ENCODE assay signal across 8 mouse cellular contexts in genomic region chrX:151804388-151804787, GRCm38 (mm10). TPM values are rescaled to one million over a fixed set of nuclear protein-coding genes. Genes with fewer than 3 reads are reported as not detected.
A peak's percentile ranks its signal among the peaks of the same experiment; 100 is the strongest.
DNase-seq lines count a peak whose midpoint lies in the region; ATAC-seq and TF ChIP-seq lines count a peak whose summit lies in the region.

No protein-coding gene starts in this region.

- no peaks in the 10 kb centered on the region for H3K9me3 ChIP-seq in heart, postnatal 0 days (replicated peaks; ENCODE audit: control insufficient read depth, low read length)
- H3K9me3 ChIP-seq in E14TG2a.4 (ENCODE audit: low read length): no peaks in the 10 kb centered on the region

- no peak for TF ChIP-seq POLR2A in small intestine, adult 2 months (IDR thresholded peaks at IDR 0.05; ENCODE audit: low read depth, low read length)

- WGBS in heart, postnatal 0 days: 20% methylated on average over 9 of the region's 9 CpGs
- 13% methylated on average over 9 of the region's 9 CpGs for WGBS in small intestine, adult 2 months

- TF ChIP-seq EP300 in heart, postnatal 0 days (IDR thresholded peaks at IDR 0.05; ENCODE audit: low read depth): no peak

- no peaks in the 10 kb centered on the region; the same call in 1 of the 2 replicates for H3K4me1 ChIP-seq in heart, postnatal 0 days (ENCODE audit: control insufficient read depth, insufficient read depth)
- peaks cover 20% of the 10 kb centered on the region for H3K4me1 ChIP-seq in E14TG2a.4 (replicated peaks; ENCODE audit: low read depth, low read length)
- no peaks in the 10 kb centered on the region for H3K4me1 ChIP-seq in small intestine, adult 2 months (ENCODE audit: control insufficient read depth, insufficient read depth, insufficient read length, low read length)

- H3K27ac ChIP-seq in heart, postnatal 0 days (ENCODE audit: low read depth): peak overlapping the region; percentile 99
- H3K27ac ChIP-seq in small intestine, adult 2 months (ENCODE audit: insufficient read depth, low read depth, low read length): no peak overlapping the region; the same call in none of the 2 replicates

- H3K4me2 ChIP-seq in heart, postnatal 0 days (ENCODE audit: low read depth, low read length): peak overlapping the region; percentile 66

- no peak for ATAC-seq in heart, postnatal 0 days (ENCODE audit: insufficient read depth, low read depth)

- no peak for TF ChIP-seq CTCF in heart, postnatal 0 days (IDR thresholded peaks at IDR 0.05; ENCODE audit: low read depth)
- TF ChIP-seq CTCF in E14TG2a.4 (conservative IDR thresholded peaks at IDR 0.05; ENCODE audit: low read length): no peak
- TF ChIP-seq CTCF in small intestine, adult 2 months (IDR thresholded peaks at IDR 0.05; ENCODE audit: extremely low read depth, insufficient read length, insufficient replicate concordance, low read depth, low read length): no peak

- peak overlapping the region; percentile 81 for H3K9ac ChIP-seq in heart, postnatal 0 days (replicated peaks; ENCODE audit: low read depth, low read length)

- DNase-seq in heart, postnatal 0 days (ENCODE audit: low spot score): no peak
- DNase-seq in heart, postnatal 25 days (ENCODE audit: low spot score): no peak
- DNase-seq in embryo, embryonic 10.5 days (ENCODE audit: low spot score): peak; percentile 1
- peak; percentile 6 to 8 for DNase-seq in kidney, postnatal 4 days
- DNase-seq in left cerebral cortex, postnatal 14 days (ENCODE audit: low spot score in 2 of 2): no peak
- DNase-seq in right cerebral cortex, adult 18-20 months: no peak

- H3K27me3 ChIP-seq in heart, postnatal 0 days (ENCODE audit: control insufficient read depth, insufficient read depth, low read length): no peaks in the 10 kb centered on the region
- no peaks in the 10 kb centered on the region for H3K27me3 ChIP-seq in E14TG2a.4 (ENCODE audit: insufficient read depth, low read length)
- no peaks in the 10 kb centered on the region for H3K27me3 ChIP-seq in small intestine, adult 2 months (ENCODE audit: control insufficient read depth, insufficient read depth, low read length)

- intact Hi-C loops in heart, postnatal 25 days (cut with DNase I): loop anchor here (5.0 kb wide), 1 partner anchor 198 kb away; the partner anchor contains the start of gene Hsd17b10
- intact Hi-C loops in left cerebral cortex, postnatal 14 days (cut with DNase I): loop anchor here (5.0 kb wide), 1 partner anchor 282 kb away; the partner anchor contains the start of gene Phf8

- no peaks in the 10 kb centered on the region for H3K36me3 ChIP-seq in heart, postnatal 0 days (replicated peaks; ENCODE audit: control insufficient read depth, insufficient read depth, low read length)
- H3K36me3 ChIP-seq in E14TG2a.4 (ENCODE audit: insufficient read depth, low read length): peaks cover 24% of the 10 kb centered on the region
- peaks cover 3% of the 10 kb centered on the region; the same call in 1 of the 2 replicates for H3K36me3 ChIP-seq in small intestine, adult 2 months (ENCODE audit: control insufficient read depth, insufficient read depth, low read length)

- peak overlapping the region; percentile 63 for H3K4me3 ChIP-seq in heart, postnatal 0 days (ENCODE audit: low read depth, low read length)
- H3K4me3 ChIP-seq in E14TG2a.4 (replicated peaks; ENCODE audit: low read length): peak overlapping the region; percentile 83
- H3K4me3 ChIP-seq in small intestine, adult 2 months (ENCODE audit: low read depth, low read length): peak overlapping the region; percentile 53

RNA-seq across cellular contexts. Expression of gene Huwe1, which starts 3.8 kb away (rescaled TPM):
- 73.3 and 73.8 TPM in 2 replicates for total RNA-seq in heart, postnatal 0 days (2014; rRNA removed; ENCODE audit: low replicate concordance)
- 13.5 and 15.4 TPM in 2 replicates for polyA plus RNA-seq in heart, postnatal 0 days (2015; fragmentation: Nextera tagmentation; extraction: Ambion mirVana)
- total RNA-seq in heart, postnatal 25 days (2021): 100 to 1,000 TPM; 153 to 169 TPM
- polyA plus RNA-seq in small intestine, adult 2 months (2012; rRNA removed): 28.7 and 36.2 TPM in 2 replicates
- 100 to 1,000 TPM; 267 to 285 TPM for total RNA-seq in left cerebral cortex, postnatal 14 days (2021)

Comparison
In these comparisons a context has a peak if more than half of its experiments do, and no peak if none do; other contexts are left out.
1. DNase-seq: peak in embryo, embryonic 10.5 days (single experiment) and kidney, postnatal 4 days (2 of 2); none in heart, postnatal 0 days (single experiment), heart, postnatal 25 days (single experiment), left cerebral cortex, postnatal 14 days (0 of 2) and right cerebral cortex, adult 18-20 months (single experiment).
2. Peak in every context shown above with its lines, with median percentiles within 50 percentile points of each other: H3K4me3 ChIP-seq.